Mouse (Mus musculus) lung, postnatal 0 days (tissue): ENCODE data around the gene Elavl2. TPM values are rescaled to one million over a fixed set of nuclear protein-coding genes. Genes with fewer than 3 reads are reported as not detected.

Experiments
- ATAC-seq: fragments of 200-750 bp; cut with Nextera tagmentation; 2 replicates; pipeline ENCODE4 v1.8.0; 2017; ENCODE audit warnings: moderate library complexity
- DNase-seq: peaks from one replicate; pipeline ENCODE4 v3.0.0-alpha.2; 2016; ENCODE audit warnings: low spot score
- H3K27ac ChIP-seq: fragments of 300-500 bp; sonication (generic); 2 replicates; pipeline ENCODE4 v1.5.1; 2014; ENCODE audit warnings: antibody characterized with exemption, mild to moderate bottlenecking, low read length, mixed read lengths
- H3K27me3 ChIP-seq: fragments of 300-500 bp; sonication (generic); replicated peaks from 2 replicates; pipeline ENCODE4 v1.6.1; 2014; ENCODE audit warnings: low read length, mixed read lengths; ENCODE audit not compliant: insufficient read depth
- H3K36me3 ChIP-seq: fragments of 300-500 bp; sonication (generic); 2 replicates; pipeline ENCODE4 v1.6.1; 2014; ENCODE audit warnings: low read length, mixed read lengths; ENCODE audit not compliant: insufficient read depth
- H3K4me1 ChIP-seq: fragments of 300-500 bp; sonication (generic); 2 replicates; pipeline ENCODE4 v1.6.1; 2014; ENCODE audit warnings: antibody characterized with exemption, low read depth, low read length, mixed read lengths; ENCODE audit not compliant: insufficient read depth
- H3K4me2 ChIP-seq: fragments of 300-500 bp; sonication (generic); replicated peaks from 2 replicates; pipeline ENCODE4 v1.6.1; 2014; ENCODE audit warnings: low read depth, mild to moderate bottlenecking, low read length, moderate library complexity, mixed read lengths
- H3K4me3 ChIP-seq: fragments of 300-500 bp; sonication (generic); 2 replicates; pipeline ENCODE4 v1.5.1; 2014; ENCODE audit warnings: low read depth, low read length
- H3K9ac ChIP-seq: fragments of 300-500 bp; sonication (generic); replicated peaks from 2 replicates; pipeline ENCODE4 v1.6.1; 2014; ENCODE audit warnings: low read depth, mild to moderate bottlenecking
- H3K9me3 ChIP-seq: fragments of 300-500 bp; sonication (generic); 2 replicates; pipeline ENCODE4 v1.6.1; 2016; ENCODE audit warnings: low read length, mixed read lengths
- CTCF ChIP-seq: IDR thresholded peaks from 2 replicates; pipeline ENCODE4 v1.5.1; 2016; ENCODE audit warnings: antibody characterized with exemption, mild to moderate bottlenecking
- EP300 ChIP-seq: IDR thresholded peaks from 2 replicates; pipeline ENCODE4 v1.6.1; 2016; ENCODE audit warnings: antibody characterized with exemption, mild to moderate bottlenecking, control low read depth
- WGBS: fragments of 180-500 bp; shearing (Covaris S2); extraction: QIAGEN DNeasy Blood & Tissue Kit; methylation state at CpG from one replicate; pipeline ENCODE4 v1.1.7; 2014; 5-methylcytosine and 5-hydroxymethylcytosine counted together
- polyA plus RNA-seq: library from polyadenylated mRNA; unstranded; fragments of >200 nt; fragmentation: Nextera tagmentation; extraction: Ambion mirVana; gene quantifications from 2 replicates; pipeline ENCODE4 v1.2.1, GENCODE M21; 2015

Elavl2 gene
- polyA plus RNA-seq, 1 experiment from 2014 or later, result 0.39 TPM

GRCm38 (mm10) chr4:91374571-91375371 is 25.8 kb downstream of the Elavl2 start:
- H3K27me3 ChIP-seq, result peaks cover 53% of the 10 kb centered on the region
- H3K4me3 ChIP-seq, result peak overlapping the region; percentile 39; the same call in 1 of the 2 replicates
- ATAC-seq (peak; percentile 42), DNase-seq (peak; percentile 44)
- no peaks in the 10 kb centered on the region for H3K9me3 ChIP-seq
- H3K9ac ChIP-seq, result no peak overlapping the region
- peaks cover 19% of the 10 kb centered on the region for H3K4me1 ChIP-seq
- TF ChIP-seq EP300, result no peak
- under 1% methylated on average over 46 of the region's 46 CpGs for WGBS
- H3K27ac ChIP-seq, result no peak overlapping the region
- no peaks in the 10 kb centered on the region for H3K36me3 ChIP-seq
- peak overlapping the region; percentile 56 for H3K4me2 ChIP-seq

DNA sequence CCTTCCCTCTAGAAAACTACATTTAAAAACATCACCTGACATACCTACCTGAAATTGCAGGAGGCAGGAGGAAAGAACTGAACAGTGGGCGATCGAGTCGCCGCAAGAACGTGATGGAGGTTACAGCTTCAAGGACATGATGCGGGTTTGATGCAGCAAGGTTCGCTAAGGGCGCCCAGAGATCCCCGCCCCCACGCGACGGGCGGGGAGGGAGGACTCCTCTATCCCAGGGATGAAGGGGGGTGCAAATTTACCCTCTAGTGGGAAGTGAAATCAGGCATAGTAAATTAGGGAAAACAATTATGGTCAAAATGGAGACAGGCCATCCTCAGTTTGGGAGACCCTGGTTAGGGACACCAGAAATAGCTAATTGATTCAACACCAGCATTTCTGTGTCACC is 27.7 kb downstream of the Elavl2 start:
- H3K36me3 ChIP-seq, result no peaks in the 10 kb centered on the region
- no peaks in the 10 kb centered on the region for H3K9me3 ChIP-seq
- peaks cover 50% of the 10 kb centered on the region for H3K27me3 ChIP-seq
- ATAC-seq (no peak), DNase-seq (no peak)
- no peak overlapping the region for H3K4me3 ChIP-seq
- H3K9ac ChIP-seq, result no peak overlapping the region
- 7% methylated on average over 13 of the region's 13 CpGs for WGBS
- no peak for TF ChIP-seq EP300
- TF ChIP-seq CTCF, result no peak
- no peak overlapping the region for H3K4me2 ChIP-seq
- peaks cover 19% of the 10 kb centered on the region for H3K4me1 ChIP-seq
- H3K27ac ChIP-seq, result no peak overlapping the region

DNA sequence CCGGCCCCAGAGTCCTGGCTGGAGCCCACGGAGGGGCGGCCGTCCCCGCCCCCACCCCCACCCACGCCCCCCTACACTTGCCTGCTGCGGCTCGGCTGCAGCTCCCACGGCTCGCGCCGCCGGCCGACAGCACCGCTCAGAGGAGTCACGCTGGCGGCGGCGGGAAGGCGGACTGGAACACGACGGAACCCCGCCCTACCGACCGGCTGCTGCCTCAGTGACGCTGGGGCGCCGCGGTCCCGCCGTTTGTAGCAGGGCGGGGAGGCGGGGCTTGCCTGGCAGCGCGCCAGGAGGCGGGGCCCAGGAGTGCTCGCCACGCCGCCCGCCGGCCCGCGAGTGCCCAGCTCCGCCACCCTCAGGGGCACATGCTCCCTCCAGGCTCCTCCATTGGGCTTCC is 28.8 kb downstream of the Elavl2 start:
- peak; percentile 50 for DNase-seq
- Histone ChIP-seq H3K27me3 (peaks cover 50% of the 10 kb centered on the region), H3K4me1 (peaks cover 19% of the 10 kb centered on the region), H3K9ac (no peak overlapping the region), H3K36me3 (no peaks in the 10 kb centered on the region), H3K4me3 (peak overlapping the region; percentile 45), H3K9me3 (no peaks in the 10 kb centered on the region), H3K27ac (no peak overlapping the region), H3K4me2 (peak overlapping the region; percentile 90)
- ATAC-seq, result peak; percentile 66
- TF ChIP-seq CTCF, result no peak
- no peak for TF ChIP-seq EP300
- under 1% methylated on average over 17 of the region's 44 CpGs for WGBS

GRCm38 (mm10) chr4:91371131-91371818 is 29.3 kb downstream of the Elavl2 start:
- under 1% methylated on average over 57 of the region's 82 CpGs for WGBS
- Histone ChIP-seq H3K27me3 (peaks cover 50% of the 10 kb centered on the region), H3K4me2 (peak overlapping the region; percentile 90), H3K27ac (no peak overlapping the region), H3K9me3 (no peaks in the 10 kb centered on the region), H3K9ac (no peak overlapping the region), H3K4me3 (peak overlapping the region; percentile 45), H3K4me1 (peaks cover 19% of the 10 kb centered on the region), H3K36me3 (no peaks in the 10 kb centered on the region)
- DNase-seq (no peak), ATAC-seq (peak; percentile 11)
- TF ChIP-seq EP300, result no peak
- TF ChIP-seq CTCF, result no peak

DNA sequence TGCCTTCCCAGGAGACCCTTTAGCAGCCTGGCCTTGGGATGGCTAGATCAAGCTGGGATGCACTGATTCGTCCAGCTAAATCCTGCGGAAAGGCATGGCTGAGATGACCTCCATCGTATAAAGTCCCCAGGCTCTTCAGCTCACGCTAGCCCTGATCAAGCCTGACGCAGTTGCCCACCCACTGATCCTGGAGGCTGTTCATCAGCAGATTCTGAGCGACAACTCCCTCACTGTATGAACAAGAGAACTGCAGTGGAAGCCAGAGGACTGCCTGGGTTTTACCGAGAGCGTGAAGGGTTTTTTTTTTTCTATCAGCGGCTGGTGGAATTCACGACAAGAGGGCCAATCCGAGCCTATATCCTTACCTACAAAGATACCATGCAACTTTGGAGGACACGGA is 35.3 kb downstream of the Elavl2 start:
- Histone ChIP-seq H3K4me1 (no peaks in the 10 kb centered on the region), H3K36me3 (no peaks in the 10 kb centered on the region), H3K27ac (no peak overlapping the region), H3K9ac (no peak overlapping the region), H3K9me3 (no peaks in the 10 kb centered on the region), H3K27me3 (no peaks in the 10 kb centered on the region), H3K4me3 (no peak overlapping the region), H3K4me2 (no peak overlapping the region)
- DNase-seq (no peak), ATAC-seq (no peak)
- TF ChIP-seq CTCF (no peak), EP300 (no peak)
- WGBS, result 79% methylated on average over 12 of the region's 12 CpGs

- Histone ChIP-seq H3K27ac (no peak overlapping the region), H3K4me3 (no peak overlapping the region), H3K9ac (no peak overlapping the region), H3K4me1 (no peaks in the 10 kb centered on the region), H3K27me3 (no peaks in the 10 kb centered on the region), H3K36me3 (no peaks in the 10 kb centered on the region), H3K4me2 (no peak overlapping the region), H3K9me3 (no peaks in the 10 kb centered on the region)
- ATAC-seq (no peak), DNase-seq (no peak)
- WGBS, result 71% methylated on average over 4 of the region's 4 CpGs
- no peak for TF ChIP-seq CTCF
- no peak for TF ChIP-seq EP300
Measured at GRCm38 (mm10) chr4:91363963-91364362, 36.6 kb downstream of the Elavl2 start.
